Mouse (Mus musculus) kidney, postnatal 14 days (tissue): Measurements from ENCODE around the gene Spata33.
"Not testable (repeated sequence)": the region's sequence is repeated elsewhere in the genome, so short reads cannot be mapped to it uniquely, and the experiment has no call there.

Experiments
- DNase-seq: peaks from one replicate; pipeline ENCODE4 v3.0.0; 2022; ENCODE audit warnings: mixed read lengths

The Spata33 gene

GRCm38 (mm10) chr8:123233760-123234159, 21.1 kb downstream of the Spata33 start:
- no peak for DNase-seq

GRCm38 (mm10) chr8:123234918-123235519, 22.4 kb downstream of the Spata33 start:
- DNase-seq: no peak

- peak; percentile 94 for DNase-seq
Observed at GRCm38 (mm10) chr8:123235520-123236497, 23.2 kb downstream of the Spata33 start, which contains the start of gene Spata2l. Spata2l (minus strand) TSS chr8:123236233.

GRCm38 (mm10) chr8:123239398-123239797, 26.8 kb downstream of the Spata33 start:
- DNase-seq: no peak

GRCm38 (mm10) chr8:123242107-123242923, 29.7 kb downstream of the Spata33 start:
- no peak for DNase-seq

- no peak for DNase-seq
Observed at GRCm38 (mm10) chr8:123243053-123243452, 30.4 kb downstream of the Spata33 start.

- DNase-seq: peak; percentile 37
Observed at GRCm38 (mm10) chr8:123244382-123244781, 31.8 kb downstream of the Spata33 start.

- no peak for DNase-seq
Observed at GRCm38 (mm10) chr8:123245543-123245942, 32.9 kb downstream of the Spata33 start.

- no peak for DNase-seq
Observed at GRCm38 (mm10) chr8:123247748-123248147, 35.1 kb downstream of the Spata33 start.

GRCm38 (mm10) chr8:123248596-123248995, 36.0 kb downstream of the Spata33 start:
- DNase-seq: no peak

GRCm38 (mm10) chr8:123250940-123251339, 38.3 kb downstream of the Spata33 start:
- no peak for DNase-seq

- no peak for DNase-seq
Observed at GRCm38 (mm10) chr8:123252925-123253324, 40.3 kb downstream of the Spata33 start.

- peak; percentile 45 for DNase-seq
Observed at GRCm38 (mm10) chr8:123253451-123254098, 40.9 kb downstream of the Spata33 start.

GRCm38 (mm10) chr8:123254099-123254885, 41.7 kb downstream of the Spata33 start, which contains the start of the genes Zfp276 and Vps9d1:
Zfp276 (plus strand) TSS chr8:123254195.
Vps9d1 (minus strand) TSS chr8:123254348.
- peak; percentile 92 for DNase-seq

GRCm38 (mm10) chr8:123255170-123255569, 42.5 kb downstream of the Spata33 start:
- DNase-seq: no peak

- DNase-seq: no peak
Observed at GRCm38 (mm10) chr8:123257114-123257513, 44.5 kb downstream of the Spata33 start.

- DNase-seq: not testable (repeated sequence)
Observed at GRCm38 (mm10) chr8:123257593-123257992, 45.0 kb downstream of the Spata33 start.

GRCm38 (mm10) chr8:123267926-123268656, 55.5 kb downstream of the Spata33 start:
- peak; percentile 32 for DNase-seq

- DNase-seq: no peak
Observed at GRCm38 (mm10) chr8:123271147-123271546, 58.5 kb downstream of the Spata33 start.
